Mouse (Mus musculus) forebrain, embryonic 11.5 days (tissue): ENCODE results near the gene Kazn. TPM values are rescaled to one million over a fixed set of nuclear protein-coding genes. Genes with fewer than 3 reads are reported as not detected.

Experiments used
- ATAC-seq: fragments of 200-750 bp; cut with Nextera tagmentation; replicated peaks from 2 replicates; pipeline ENCODE4 v1.8.0; 2017; ENCODE audit warnings: moderate TSS enrichment; ENCODE audit not compliant: low FRiP score
- DNase-seq: peaks from one replicate; pipeline ENCODE4 v3.0.0-alpha.2; 2017; ENCODE audit warnings: low spot score
- H3K27ac ChIP-seq: fragments of 300-500 bp; sonication (generic); 2 replicates; pipeline ENCODE4 v1.5.1; 2014; ENCODE audit warnings: low read depth, low read length
- H3K27me3 ChIP-seq: fragments of 300-500 bp; sonication (generic); 2 replicates; pipeline ENCODE4 v1.6.1; 2014; ENCODE audit warnings: mild to moderate bottlenecking, low read length, mixed read lengths; ENCODE audit not compliant: control insufficient read depth, insufficient read depth
- H3K36me3 ChIP-seq: fragments of 300-500 bp; sonication (generic); 2 replicates; pipeline ENCODE4 v1.6.1; 2014; ENCODE audit warnings: mild to moderate bottlenecking, low read length, moderate library complexity, mixed read lengths; ENCODE audit not compliant: control insufficient read depth, insufficient read depth
- H3K4me1 ChIP-seq: fragments of 300-500 bp; sonication (generic); replicated peaks from 2 replicates; pipeline ENCODE4 v1.6.1; 2014; ENCODE audit warnings: low read length, mixed read lengths; ENCODE audit not compliant: control insufficient read depth, insufficient read depth
- H3K4me2 ChIP-seq: fragments of 300-500 bp; sonication (generic); 2 replicates; pipeline ENCODE4 v1.6.1; 2014; ENCODE audit warnings: low read depth, mild to moderate bottlenecking, low read length, moderate library complexity, mixed read lengths; ENCODE audit not compliant: severe bottlenecking
- H3K4me3 ChIP-seq: fragments of 300-500 bp; sonication (generic); 2 replicates; pipeline ENCODE4 v1.5.1; 2014; ENCODE audit warnings: low read depth, low read length
- H3K9ac ChIP-seq: fragments of 300-500 bp; sonication (generic); 2 replicates; pipeline ENCODE4 v1.6.1; 2014; ENCODE audit warnings: low read length
- H3K9me3 ChIP-seq: fragments of 300-500 bp; sonication (generic); 2 replicates; pipeline ENCODE4 v1.6.1; 2016; ENCODE audit warnings: low read length, mixed read lengths; ENCODE audit not compliant: control insufficient read depth
- WGBS: fragments of 180-500 bp; shearing (Covaris S2); extraction: QIAGEN DNeasy Blood & Tissue Kit; methylation state at CpG from one replicate; pipeline ENCODE4 v1.1.7; 2014; 5-methylcytosine and 5-hydroxymethylcytosine counted together
- polyA plus RNA-seq: library from polyadenylated mRNA; unstranded; fragments of >200 nt; fragmentation: Nextera tagmentation; extraction: Ambion mirVana; gene quantifications from 2 replicates; pipeline ENCODE4 v1.2.1, GENCODE M21; 2014

Kazn gene
- polyA plus RNA-seq, 1 experiment from 2014 or later: 18.1 TPM

GRCm38 (mm10) chr4:142126641-142127274 lies 112.4 kb downstream of the Kazn start:
- WGBS: 81% methylated on average over 10 of the region's 10 CpGs
- Histone ChIP-seq H3K4me1 (no peaks in the 10 kb centered on the region; the same call in 1 of the 2 replicates), H3K36me3 (no peaks in the 10 kb centered on the region), H3K9ac (no peak overlapping the region), H3K4me2 (no peak overlapping the region), H3K4me3 (no peak overlapping the region), H3K27ac (no peak overlapping the region), H3K9me3 (no peaks in the 10 kb centered on the region), H3K27me3 (no peaks in the 10 kb centered on the region)
- DNase-seq (no peak), ATAC-seq (no peak)

- H3K9me3 ChIP-seq: no peaks in the 10 kb centered on the region
- 30% methylated on average over 1 of the region's 1 CpGs for WGBS
- H3K4me3 ChIP-seq: no peak overlapping the region
- H3K27me3 ChIP-seq: no peaks in the 10 kb centered on the region
- H3K9ac ChIP-seq: no peak overlapping the region
- H3K27ac ChIP-seq: no peak overlapping the region
- DNase-seq: no peak
- H3K36me3 ChIP-seq: no peaks in the 10 kb centered on the region
- no peak overlapping the region for H3K4me2 ChIP-seq
- no peak for ATAC-seq
- H3K4me1 ChIP-seq: no peaks in the 10 kb centered on the region
These were observed 118.0 kb downstream of the Kazn start for GRCm38 (mm10) chr4:142121164-142121563.

GRCm38 (mm10) chr4:142118522-142118921 lies 120.7 kb downstream of the Kazn start:
- no peaks in the 10 kb centered on the region for H3K27me3 ChIP-seq
- no peaks in the 10 kb centered on the region for H3K4me1 ChIP-seq
- H3K36me3 ChIP-seq: no peaks in the 10 kb centered on the region
- ATAC-seq (no peak), DNase-seq (no peak)
- 70% methylated on average over 7 of the region's 7 CpGs for WGBS
- H3K27ac ChIP-seq: no peak overlapping the region
- H3K4me2 ChIP-seq: no peak overlapping the region
- no peak overlapping the region for H3K4me3 ChIP-seq
- no peak overlapping the region for H3K9ac ChIP-seq
- no peaks in the 10 kb centered on the region for H3K9me3 ChIP-seq

- ATAC-seq: no peak
These were observed 121.2 kb downstream of the Kazn start for GRCm38 (mm10) chr4:142117993-142118392.

GRCm38 (mm10) chr4:142113306-142113705 lies 125.9 kb downstream of the Kazn start:
- Histone ChIP-seq H3K4me3 (no peak overlapping the region), H3K36me3 (no peaks in the 10 kb centered on the region), H3K27ac (no peak overlapping the region), H3K4me2 (no peak overlapping the region), H3K9me3 (no peaks in the 10 kb centered on the region), H3K27me3 (no peaks in the 10 kb centered on the region), H3K4me1 (no peaks in the 10 kb centered on the region), H3K9ac (no peak overlapping the region)
- DNase-seq (no peak), ATAC-seq (0 out of 2 replicates have a peak, but pooled peaks have one; percentile 30)
- 32% methylated on average over 8 of the region's 8 CpGs for WGBS

More at GRCm38 (mm10) chr4:142117993-142118392, 121.2 kb downstream of the Kazn start:
- H3K27me3 ChIP-seq: no peaks in the 10 kb centered on the region
- H3K4me1 ChIP-seq: no peaks in the 10 kb centered on the region
- WGBS: 90% methylated on average over 12 of the region's 12 CpGs
- H3K4me3 ChIP-seq: no peak overlapping the region
- no peak for DNase-seq
- H3K9me3 ChIP-seq: no peaks in the 10 kb centered on the region
- no peak overlapping the region for H3K27ac ChIP-seq
- no peak overlapping the region for H3K9ac ChIP-seq
- H3K36me3 ChIP-seq: no peaks in the 10 kb centered on the region
- H3K4me2 ChIP-seq: no peak overlapping the region

GRCm38 (mm10) chr4:142103081-142103671 lies 136.0 kb downstream of the Kazn start:
- WGBS: 64% methylated on average over 12 of the region's 12 CpGs

GRCm38 (mm10) chr4:142098303-142098702 lies 140.9 kb downstream of the Kazn start:
- H3K36me3 ChIP-seq: no peaks in the 10 kb centered on the region
- ATAC-seq: 0 out of 2 replicates have a peak, but pooled peaks have one; percentile 5
- peak; percentile 83 for DNase-seq

More at GRCm38 (mm10) chr4:142103081-142103671, 136.0 kb downstream of the Kazn start:
- no peak overlapping the region for H3K27ac ChIP-seq
- ATAC-seq (no peak), DNase-seq (no peak)
- H3K27me3 ChIP-seq: no peaks in the 10 kb centered on the region
- H3K9ac ChIP-seq: no peak overlapping the region
- H3K4me3 ChIP-seq: no peak overlapping the region
- H3K4me1 ChIP-seq: no peaks in the 10 kb centered on the region
- H3K36me3 ChIP-seq: no peaks in the 10 kb centered on the region
- H3K9me3 ChIP-seq: no peaks in the 10 kb centered on the region
- H3K4me2 ChIP-seq: no peak overlapping the region

GRCm38 (mm10) chr4:142097871-142098270 lies 141.3 kb downstream of the Kazn start:
- Histone ChIP-seq H3K4me1 (no peaks in the 10 kb centered on the region), H3K9ac (no peak overlapping the region), H3K36me3 (no peaks in the 10 kb centered on the region), H3K4me3 (no peak overlapping the region), H3K9me3 (no peaks in the 10 kb centered on the region), H3K27me3 (peaks cover 2% of the 10 kb centered on the region; the same call in 1 of the 2 replicates), H3K27ac (no peak overlapping the region), H3K4me2 (no peak overlapping the region)
- WGBS: 48% methylated on average over 5 of the region's 5 CpGs
- ATAC-seq (no peak), DNase-seq (no peak)

More at GRCm38 (mm10) chr4:142098303-142098702, 140.9 kb downstream of the Kazn start:
- 26% methylated on average over 8 of the region's 8 CpGs for WGBS
- no peaks in the 10 kb centered on the region for H3K9me3 ChIP-seq
- H3K27me3 ChIP-seq: peaks cover 2% of the 10 kb centered on the region; the same call in 1 of the 2 replicates
- no peak overlapping the region for H3K4me2 ChIP-seq
- H3K27ac ChIP-seq: no peak overlapping the region
- H3K4me1 ChIP-seq: no peaks in the 10 kb centered on the region
- no peak overlapping the region for H3K4me3 ChIP-seq
- no peak overlapping the region for H3K9ac ChIP-seq
